Mouse (Mus musculus): ENCODE results near the gene Ltc4s.

- TF ChIP-seq CTCF (IDR thresholded peaks at IDR 0.05; ENCODE audit: insufficient read depth, low read depth, low read length) (no peak), POLR2A (IDR thresholded peaks at IDR 0.05; ENCODE audit: insufficient read depth, low read depth, low read length) (no peak)
These were observed 43.6 kb downstream of the Ltc4s start for GRCm38 (mm10) chr11:50194793-50195192.
